Mouse (Mus musculus) CH12.LX (cell line): ENCODE data around the gene Ly6g6d. TPM values are rescaled to one million over a fixed set of nuclear protein-coding genes. Genes with fewer than 3 reads are reported as not detected.

Experiments used
- DNase-seq: peaks from one replicate; pipeline ENCODE4 v3.0.0-alpha.2; 2013; ENCODE audit errors: extremely low read depth
- H3K27ac ChIP-seq: 2 replicates; pipeline ENCODE4 v1.5.1; 2012; ENCODE audit warnings: low read depth, mild to moderate bottlenecking, control low read depth, moderate library complexity; ENCODE audit not compliant: insufficient read depth
- H3K27me3 ChIP-seq: replicated peaks from 2 replicates; pipeline ENCODE3; 2012; ENCODE audit warnings: inconsistent platforms
- H3K36me3 ChIP-seq, 2 experiments: replicated peaks in 1 of 2; 2 replicates each; pipeline versions ENCODE3 to v1.6.1; 2012; ENCODE audit warnings: inconsistent platforms in 1 of 2, low read length in 1 of 2, mild to moderate bottlenecking in 1 of 2, mixed read lengths in 1 of 2, moderate library complexity in 1 of 2; ENCODE audit not compliant: control insufficient read depth in 1 of 2, insufficient read depth in 1 of 2
- H3K4me1 ChIP-seq, 2 experiments: 2 replicates each; pipeline ENCODE4 v1.6.1; 2012; ENCODE audit warnings: inconsistent platforms in 1 of 2, moderate library complexity in 1 of 2; ENCODE audit not compliant: insufficient read depth in 2 of 2, control insufficient read depth in 1 of 2
- H3K4me2 ChIP-seq: 2 replicates; pipeline ENCODE4 v1.6.1; 2012; ENCODE audit warnings: low read depth, mild to moderate bottlenecking, control low read depth; ENCODE audit not compliant: poor library complexity, insufficient read depth, severe bottlenecking
- H3K4me3 ChIP-seq, 3 experiments: fragments of 150-350 bp in 1 of 3; sonication (generic) in 1 of 3; replicated peaks in 1 of 3; 2 replicates each; pipeline versions ENCODE3 to v1.5.1; 2011 to 2012; ENCODE audit warnings: low read depth in 2 of 3, low read length in 2 of 3, mild to moderate bottlenecking in 2 of 3, moderate library complexity in 2 of 3, control low read depth in 1 of 3, improper control_type of control experiment in 1 of 3, inconsistent platforms in 1 of 3, mixed read lengths in 1 of 3; ENCODE audit not compliant: poor library complexity in 1 of 3
- H3K79me2 ChIP-seq: replicated peaks from 2 replicates; pipeline ENCODE4 v1.6.1; 2012; ENCODE audit warnings: mild to moderate bottlenecking, moderate library complexity; ENCODE audit not compliant: control insufficient read depth, poor library complexity, insufficient read depth, severe bottlenecking; ENCODE audit errors: extremely low read depth
- H3K9ac ChIP-seq: 2 replicates; pipeline ENCODE4 v1.6.1; 2012; ENCODE audit warnings: low read depth, mild to moderate bottlenecking, control low read depth, moderate library complexity; ENCODE audit not compliant: insufficient read depth
- H3K9me3 ChIP-seq: replicated peaks from 2 replicates; pipeline ENCODE3; 2012; ENCODE audit warnings: low read length, inconsistent platforms, mixed read lengths
- CHD1 ChIP-seq: IDR thresholded peaks from 2 replicates; pipeline ENCODE4 v1.6.1; 2012; ENCODE audit warnings: low read depth, low read length, improper control_type of control experiment, inconsistent platforms
- CTCF ChIP-seq, 2 experiments: IDR thresholded peaks in 1 of 2; conservative IDR thresholded peaks in 1 of 2; 2 replicates each; pipeline ENCODE4 v1.5.1; 2011 to 2012; ENCODE audit warnings: low read depth in 2 of 2, low read length in 2 of 2, improper control_type of control experiment in 1 of 2, inconsistent platforms in 1 of 2, mild to moderate bottlenecking in 1 of 2, moderate library complexity in 1 of 2
- EP300 ChIP-seq: IDR thresholded peaks from 2 replicates; pipeline ENCODE4 v1.6.1; 2011; ENCODE audit warnings: low read length, improper control_type of control experiment
- ETS1 ChIP-seq: conservative IDR thresholded peaks from 2 replicates; pipeline ENCODE4 v1.6.1; 2012; ENCODE audit warnings: low read depth, mild to moderate bottlenecking, inconsistent platforms, low read length, improper control_type of control experiment, moderate library complexity
- JUND ChIP-seq: conservative IDR thresholded peaks from 2 replicates; pipeline ENCODE4 v1.6.1; 2011; ENCODE audit warnings: low read depth, low read length, improper control_type of control experiment
- MAZ ChIP-seq: IDR thresholded peaks from 2 replicates; pipeline ENCODE4 v1.6.1; 2012; ENCODE audit warnings: low read depth, mild to moderate bottlenecking, inconsistent platforms, low read length, improper control_type of control experiment, moderate library complexity
- MXI1 ChIP-seq: IDR thresholded peaks from 2 replicates; pipeline ENCODE4 v1.6.1; 2011; ENCODE audit warnings: mild to moderate bottlenecking, low read depth, low read length, improper control_type of control experiment
- POLR2A ChIP-seq: IDR thresholded peaks from 2 replicates; pipeline ENCODE4 v1.6.1; 2011; ENCODE audit warnings: low read depth, mild to moderate bottlenecking, improper control_type of control experiment, low read length
- RAD21 ChIP-seq: IDR thresholded peaks from 2 replicates; pipeline ENCODE4 v1.6.1; 2011; ENCODE audit warnings: low read depth, mild to moderate bottlenecking, low read length, improper control_type of control experiment, moderate library complexity
- RCOR1 ChIP-seq: conservative IDR thresholded peaks from 2 replicates; pipeline ENCODE4 v1.6.1; 2012; ENCODE audit warnings: low read depth, mild to moderate bottlenecking, inconsistent platforms, low read length, improper control_type of control experiment
- SIN3A ChIP-seq: IDR thresholded peaks from 2 replicates; pipeline ENCODE4 v1.6.1; 2012; ENCODE audit warnings: low read length, improper control_type of control experiment, inconsistent platforms
- SMC3 ChIP-seq: IDR thresholded peaks from 2 replicates; pipeline ENCODE4 v1.6.1; 2011; ENCODE audit warnings: low read depth, low read length, improper control_type of control experiment
- TBP ChIP-seq: conservative IDR thresholded peaks from 2 replicates; pipeline ENCODE4 v1.6.1; 2011; ENCODE audit warnings: low read depth, low read length, improper control_type of control experiment
- TCF12 ChIP-seq: IDR thresholded peaks from 2 replicates; pipeline ENCODE4 v1.6.1; 2014; ENCODE audit warnings: low read depth, mild to moderate bottlenecking, inconsistent platforms, low read length, improper control_type of control experiment
- USF2 ChIP-seq: conservative IDR thresholded peaks from 2 replicates; pipeline ENCODE4 v1.6.1; 2011; ENCODE audit warnings: low read depth, low read length, improper control_type of control experiment
- ZC3H11A ChIP-seq: IDR thresholded peaks from 2 replicates; pipeline ENCODE4 v1.6.1; 2012; ENCODE audit warnings: low read depth, mild to moderate bottlenecking, inconsistent platforms, low read length, improper control_type of control experiment
- dilution Hi-C: fragments of 300-500 bp; cut with MboI; formaldehyde crosslinking; loops from 2 replicates; pipeline ENCODE4 v1.14.3; 2020; ENCODE audit warnings: low sequenced_read_pairs; ENCODE audit not compliant: extremely low pct_unique_long_range_greater_than_20kb, extremely low pct_ligation_motif_present
- in situ Hi-C: fragments of 300-500 bp; cut with MboI; formaldehyde crosslinking; loops from 3 replicates; pipeline ENCODE4 v1.14.3; 2019; ENCODE audit warnings: low sequenced_read_pairs, low pct_ligation_motif_present, low pct_unique_long_range_greater_than_20kb, mixed read lengths
- polyA plus RNA-seq: library from polyadenylated mRNA; unstranded; fragments of >175 nt; gene quantifications from 2 replicates; pipeline ENCODE4 v1.2.1, GENCODE M21; 2012; ENCODE audit warnings: low read depth; ENCODE audit not compliant: insufficient read length
- total RNA-seq, 2 experiments: library from RNA; depleted of rRNA; stranded (reverse); fragments of 300-350 nt in 1 of 2; fragments of >200 nt in 1 of 2; gene quantifications; 2 replicates each; pipeline ENCODE4 v1.2.3; 2012 to 2014

Gene Ly6g6d
- total and polyA plus RNA-seq, 3 experiments, result 0.44 TPM; not detected in 2

GRCm38 (mm10) chr17:35060071-35060470, 17.8 kb downstream of the Ly6g6d start:
- H3K27ac ChIP-seq, result no peak overlapping the region
- H3K9me3 ChIP-seq, result no peaks in the 10 kb centered on the region
- H3K9ac ChIP-seq, result no peak overlapping the region
- dilution Hi-C loops (no loop called here), in situ Hi-C loops (no loop called here)
- H3K36me3 ChIP-seq, result peaks cover 52 to 84% of the 10 kb centered on the region in 2 experiments
- H3K4me1 ChIP-seq, result peaks cover 2 to 7% of the 10 kb centered on the region in 2 experiments; a peak in 3 of 4 replicates
- DNase-seq, result no peak
- no peaks in the 10 kb centered on the region for H3K27me3 ChIP-seq
- no peak for TF ChIP-seq USF2
- no peak for TF ChIP-seq TBP
- TF ChIP-seq JUND, result no peak
- TF ChIP-seq TCF12, result no peak
- TF ChIP-seq POLR2A, result no peak
- no peak for TF ChIP-seq ETS1
- TF ChIP-seq SIN3A, result no peak
- no peak for TF ChIP-seq RCOR1
- no peak for TF ChIP-seq CHD1
- no peak for TF ChIP-seq MXI1
- TF ChIP-seq RAD21, result no peak
- H3K79me2 ChIP-seq, result no peaks in the 10 kb centered on the region
- H3K4me3 ChIP-seq, result no peak overlapping the region
- no peak overlapping the region for H3K4me2 ChIP-seq

- dilution Hi-C loops, result no loop called here
- no peaks in the 10 kb centered on the region for H3K27me3 ChIP-seq
- peaks cover 2% of the 10 kb centered on the region for H3K9me3 ChIP-seq
- peak; percentile 57 for DNase-seq
- H3K4me3 ChIP-seq, result no peak within 1 kb of the TSS
- no peak within 1 kb of the TSS for H3K9ac ChIP-seq
- TF ChIP-seq RAD21 (peak; percentile 62), TBP (no peak), SMC3 (peak; percentile 70), ZC3H11A (no peak; the same call in 1 of the 2 replicates), EP300 (no peak), MAZ (0 out of 2 replicates have a peak, but pooled peaks have one; percentile 28), CTCF (conservative IDR thresholded peaks at IDR 0.05 in 1 of 2, IDR thresholded peaks at IDR 0.05 in 1 of 2; ENCODE audit: low read depth in 2 of 2, low read length in 2 of 2) (peak in 1 of 2 experiments; percentile 65; a peak in 2 of 4 replicates)
- 0 out of 2 replicates have a peak, but pooled peaks cover 2% of the 10 kb centered on the region for H3K79me2 ChIP-seq
- peaks cover 58 to 87% of the 10 kb centered on the region in 2 experiments for H3K36me3 ChIP-seq
- H3K4me1 ChIP-seq, result peaks cover 2 to 7% of the 10 kb centered on the region in 2 experiments; a peak in 3 of 4 replicates
- no peak within 1 kb of the TSS for H3K4me2 ChIP-seq
- no peak within 1 kb of the TSS for H3K27ac ChIP-seq
- in situ Hi-C loops, result no loop called here
Observed at GRCm38 (mm10) chr17:35058911-35059892, 18.7 kb downstream of the Ly6g6d start, which contains the start of gene Ddah2. Gene Ddah2 (plus strand): TSS chr17:35059035.
